Mouse (Mus musculus) cortical plate, adult 2 months (tissue): ENCODE results near the gene Olfr640.

Experiments
- CTCF ChIP-seq: fragments of 200-500 bp; IDR thresholded peaks from 2 replicates; pipeline ENCODE4 v1.5.1; 2011; ENCODE audit warnings: mild to moderate bottlenecking, control low read depth, low read length; ENCODE audit not compliant: insufficient read depth; ENCODE audit errors: extremely low read depth
- POLR2A ChIP-seq: fragments of 200-500 bp; IDR thresholded peaks from 2 replicates; pipeline ENCODE4 v1.6.1; 2011; ENCODE audit warnings: mild to moderate bottlenecking, low read length, control low read depth; ENCODE audit not compliant: insufficient read depth; ENCODE audit errors: extremely low read depth

DNA sequence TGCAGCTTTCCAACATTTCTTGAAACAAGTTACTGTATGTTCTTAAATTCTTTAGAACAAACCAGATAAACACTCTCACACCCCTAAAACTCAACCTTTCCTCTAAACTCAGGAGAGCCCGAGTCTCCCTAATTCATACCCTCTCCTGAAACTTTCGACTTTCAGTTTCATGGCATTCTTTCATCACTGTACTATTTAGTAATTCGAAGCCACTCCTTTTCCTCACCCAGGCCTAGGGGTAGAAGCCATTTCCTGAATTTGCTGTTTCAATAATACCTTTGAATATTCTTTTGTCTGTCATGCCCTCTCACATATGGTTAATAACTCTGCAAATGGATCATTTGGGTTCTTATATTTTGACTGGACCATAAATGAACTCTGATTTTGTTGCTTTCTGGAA is 1.6 kb upstream of the Olfr640 start:
- no peak for TF ChIP-seq CTCF
- no peak for TF ChIP-seq POLR2A
